Comparison of ENCODE assay signal across 10 mouse cellular contexts in the genomic region with DNA sequence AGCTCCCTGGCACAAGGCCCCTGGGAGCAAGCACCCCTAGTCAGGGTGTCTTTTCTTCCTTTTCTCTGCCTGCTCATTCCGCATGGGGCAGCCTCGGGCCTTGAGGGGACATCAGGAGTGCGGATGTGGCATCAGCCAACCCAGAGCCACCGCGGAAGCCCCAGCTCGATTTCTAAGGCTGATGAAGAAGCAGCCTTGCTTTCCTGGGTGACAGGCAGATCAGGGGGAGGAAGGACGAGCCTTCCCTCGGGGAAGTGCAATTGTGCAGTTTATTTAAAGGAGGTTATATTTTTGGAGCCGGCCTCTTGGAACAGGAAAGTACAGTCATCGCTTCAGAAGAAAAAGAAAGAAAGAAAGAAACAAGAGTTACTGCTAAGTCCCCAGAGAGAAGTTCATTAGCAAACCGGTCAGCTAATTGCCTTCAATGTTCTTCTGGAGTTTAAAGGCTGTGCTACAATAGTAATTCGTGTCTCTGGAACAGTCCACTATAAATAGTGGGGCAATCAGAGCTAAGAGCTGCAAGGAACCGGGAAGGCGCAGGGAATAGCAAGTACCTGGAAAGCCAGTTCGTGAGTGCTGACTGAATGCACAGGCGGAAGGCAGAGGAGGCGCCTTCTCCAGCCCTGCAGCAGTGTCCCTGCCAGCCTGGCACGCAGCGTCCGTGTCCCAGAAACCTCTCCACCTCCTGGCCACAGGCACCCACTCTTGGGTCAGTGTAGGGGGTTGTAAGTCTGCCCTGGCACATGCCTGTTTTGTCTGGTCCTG. TPM values are rescaled to one million over a fixed set of nuclear protein-coding genes. Genes with fewer than 3 reads are reported as not detected.
DNase-seq lines count a peak whose midpoint lies in the region; ATAC-seq and TF ChIP-seq lines count a peak whose summit lies in the region.
"Had no signal": no experiment of that assay in that cellular context is flagged by ENCODE, and none has a peak within 500 bp of the region (broad histone marks: within the 10 kb centered on the region; RNA-seq: fewer than 3 reads in every experiment).

No protein-coding gene starts in this region.

- H3K9ac ChIP-seq in hindbrain, embryonic 13.5 days = peak overlapping the region; percentile 49; the same call in 1 of the 2 replicates
- no peak overlapping the region for H3K9ac ChIP-seq in hindbrain, embryonic 11.5 days (ENCODE audit: low read depth, low read length)
- H3K9ac ChIP-seq in CH12.LX (ENCODE audit: insufficient read depth, low read depth) = no peak overlapping the region
- H3K9ac ChIP-seq: heart, embryonic 15.5 days; lung, embryonic 15.5 days; neural tube, embryonic 12.5 days had no signal

- no peak for DNase-seq in hindbrain, embryonic 11.5 days (ENCODE audit: low spot score)
- DNase-seq in CH12.LX (ENCODE audit: extremely low read depth) = no peak
- DNase-seq in left cerebral cortex, adult 2 months (ENCODE audit: extremely low spot score in 1 of 2, low spot score in 2 of 2) = peak; percentile 59 to 63
- DNase-seq in embryonic facial prominence, embryonic 10.5 days (ENCODE audit: low spot score) = no peak
- no peak for DNase-seq in gastrocnemius, adult 18-20 months (ENCODE audit: low spot score)

- no peak for TF ChIP-seq RAD21 in CH12.LX (IDR thresholded peaks at IDR 0.05; ENCODE audit: low read depth, low read length)

- peaks cover 45% of the 10 kb centered on the region for H3K27me3 ChIP-seq in hindbrain, embryonic 13.5 days
- peaks cover 17% of the 10 kb centered on the region for H3K27me3 ChIP-seq in hindbrain, embryonic 11.5 days (ENCODE audit: control insufficient read depth, insufficient read depth, low read length)
- H3K27me3 ChIP-seq in C2C12 (ENCODE audit: control insufficient read depth, insufficient read depth, insufficient read length) (peaks cover 21% of the 10 kb centered on the region), CH12.LX (replicated peaks) (peaks cover 32% of the 10 kb centered on the region)
- peaks cover 53% of the 10 kb centered on the region for H3K27me3 ChIP-seq in embryonic facial prominence, embryonic 10.5 days (replicated peaks; ENCODE audit: low read depth, poor library complexity, severe bottlenecking)

- dilution Hi-C loops in CH12.LX (cut with MboI; ENCODE audit: extremely low pct_ligation_motif_present, extremely low pct_unique_long_range_greater_than_20kb, low sequenced_read_pairs) = no loop called here

- no peak for ATAC-seq in hindbrain, embryonic 13.5 days (ENCODE audit: low FRiP score)
- no peak for ATAC-seq in hindbrain, embryonic 11.5 days (ENCODE audit: low FRiP score)

- peaks cover 9% of the 10 kb centered on the region; the same call in 1 of the 2 replicates for H3K4me1 ChIP-seq in hindbrain, embryonic 13.5 days (replicated peaks)
- H3K4me1 ChIP-seq in hindbrain, embryonic 11.5 days (replicated peaks; ENCODE audit: control insufficient read depth, insufficient read depth, low read length) = no peaks in the 10 kb centered on the region
- peaks cover 7 to 16% of the 10 kb centered on the region in 2 experiments for H3K4me1 ChIP-seq in CH12.LX (ENCODE audit: control insufficient read depth in 1 of 2, insufficient read depth in 2 of 2)
- H3K4me1 ChIP-seq in embryonic facial prominence, embryonic 10.5 days = peaks cover 9% of the 10 kb centered on the region; the same call in 1 of the 2 replicates
- H3K4me1 ChIP-seq: lung, embryonic 15.5 days; neural tube, embryonic 12.5 days had no signal

- TF ChIP-seq POLR2A in CH12.LX (IDR thresholded peaks at IDR 0.05; ENCODE audit: low read depth, low read length) = no peak

- peak overlapping the region; percentile 4 for H3ac ChIP-seq in C2C12 (ENCODE audit: control insufficient read depth, insufficient read length, low read depth)

- intact Hi-C loops in left cerebral cortex, adult 2 months (cut with DNase I) = loop anchor here (1.0 to 10.0 kb wide), 3 partner anchors 36 to 384 kb away; partner anchors contain the start of gene Agpat3

- H3K79me2 ChIP-seq in C2C12 (ENCODE audit: control insufficient read depth, insufficient read depth) (no peaks in the 10 kb centered on the region), CH12.LX (replicated peaks; ENCODE audit: control insufficient read depth, extremely low read depth, insufficient read depth, poor library complexity, severe bottlenecking) (no peaks in the 10 kb centered on the region)

- H3K9me3 ChIP-seq in hindbrain, embryonic 13.5 days = no peaks in the 10 kb centered on the region
- no peaks in the 10 kb centered on the region for H3K9me3 ChIP-seq in hindbrain, embryonic 11.5 days (ENCODE audit: control insufficient read depth, low read length)
- H3K9me3 ChIP-seq in CH12.LX (replicated peaks; ENCODE audit: low read length) = no peaks in the 10 kb centered on the region
- H3K9me3 ChIP-seq in embryonic facial prominence, embryonic 10.5 days = no peaks in the 10 kb centered on the region
- H3K9me3 ChIP-seq: heart, embryonic 15.5 days; lung, embryonic 15.5 days; neural tube, embryonic 12.5 days had no signal

- no peak overlapping the region for H3K27ac ChIP-seq in hindbrain, embryonic 13.5 days
- no peak overlapping the region for H3K27ac ChIP-seq in hindbrain, embryonic 11.5 days (ENCODE audit: low read depth, low read length)
- no peak overlapping the region for H3K27ac ChIP-seq in CH12.LX (ENCODE audit: insufficient read depth, low read depth)
- peak overlapping the region; percentile 90 for H3K27ac ChIP-seq in left cerebral cortex, adult 2 months
- H3K27ac ChIP-seq in embryonic facial prominence, embryonic 10.5 days (replicated peaks) = no peak overlapping the region
- H3K27ac ChIP-seq: heart, embryonic 15.5 days; lung, embryonic 15.5 days; neural tube, embryonic 12.5 days had no signal

- in situ Hi-C loops in CH12.LX (cut with MboI; ENCODE audit: low pct_ligation_motif_present, low pct_unique_long_range_greater_than_20kb, low sequenced_read_pairs) = loop anchor here (25.0 kb wide), 1 partner anchor 351 kb away; the partner anchor contains the start of genes Aire and Dnmt3l

- no peaks in the 10 kb centered on the region for H3K79me3 ChIP-seq in C2C12 (ENCODE audit: low read depth)

- no peak for TF ChIP-seq EP300 in CH12.LX (IDR thresholded peaks at IDR 0.05; ENCODE audit: low read length)

- no peak overlapping the region for H3K4me3 ChIP-seq in hindbrain, embryonic 13.5 days
- H3K4me3 ChIP-seq in hindbrain, embryonic 11.5 days (ENCODE audit: low read depth, low read length) = no peak overlapping the region
- no peak overlapping the region for H3K4me3 ChIP-seq in C2C12 (ENCODE audit: insufficient read depth, poor library complexity, severe bottlenecking)
- no peak overlapping the region for H3K4me3 ChIP-seq in CH12.LX (replicated peaks in 1 of 3; ENCODE audit: low read depth in 2 of 3, low read length in 2 of 3, poor library complexity in 1 of 3)
- peak overlapping the region; percentile 11; the same call in 1 of the 2 replicates for H3K4me3 ChIP-seq in left cerebral cortex, adult 2 months
- H3K4me3 ChIP-seq in embryonic facial prominence, embryonic 10.5 days = no peak overlapping the region
- H3K4me3 ChIP-seq: heart, embryonic 15.5 days; lung, embryonic 15.5 days; neural tube, embryonic 12.5 days had no signal

- TF ChIP-seq CTCF in C2C12 (IDR thresholded peaks at IDR 0.05; ENCODE audit: control insufficient read depth, insufficient read depth, insufficient read length) (no peak), CH12.LX (conservative IDR thresholded peaks at IDR 0.05 in 1 of 2, IDR thresholded peaks at IDR 0.05 in 1 of 2; ENCODE audit: low read depth in 2 of 2, low read length in 2 of 2) (no peak)
- no peak for TF ChIP-seq CTCF in left cerebral cortex, adult 2 months (IDR thresholded peaks at IDR 0.05)

- H3K4me2 ChIP-seq in hindbrain, embryonic 13.5 days = no peak overlapping the region
- H3K4me2 ChIP-seq in hindbrain, embryonic 11.5 days (replicated peaks; ENCODE audit: low read depth, low read length) = no peak overlapping the region
- H3K4me2 ChIP-seq in CH12.LX (ENCODE audit: insufficient read depth, low read depth, poor library complexity, severe bottlenecking) = peak overlapping the region; percentile 61
- H3K4me2 ChIP-seq: heart, embryonic 15.5 days; lung, embryonic 15.5 days; neural tube, embryonic 12.5 days had no signal

- 71% methylated on average over 20 of the region's 20 CpGs for WGBS in hindbrain, embryonic 13.5 days
- WGBS in hindbrain, embryonic 11.5 days = 70% methylated on average over 20 of the region's 20 CpGs
- 66% methylated on average over 20 of the region's 20 CpGs for WGBS in embryonic facial prominence, embryonic 10.5 days

- H3K36me3 ChIP-seq in hindbrain, embryonic 13.5 days = no peaks in the 10 kb centered on the region
- no peaks in the 10 kb centered on the region for H3K36me3 ChIP-seq in hindbrain, embryonic 11.5 days (ENCODE audit: control insufficient read depth, insufficient read depth, low read length)
- no peaks in the 10 kb centered on the region for H3K36me3 ChIP-seq in C2C12 (ENCODE audit: control insufficient read depth, insufficient read depth)
- H3K36me3 ChIP-seq in CH12.LX (replicated peaks in 1 of 2; ENCODE audit: control insufficient read depth in 1 of 2, insufficient read depth in 1 of 2, low read length in 1 of 2) = no peaks in the 10 kb centered on the region
- no peaks in the 10 kb centered on the region for H3K36me3 ChIP-seq in embryonic facial prominence, embryonic 10.5 days (replicated peaks)
- H3K36me3 ChIP-seq: heart, embryonic 15.5 days; lung, embryonic 15.5 days; neural tube, embryonic 12.5 days had no signal

RNA-seq across cellular contexts. Expression of gene Rrp1, which starts 24.4 kb away (rescaled TPM):
- polyA plus RNA-seq in hindbrain, embryonic 13.5 days (2015; fragmentation: Nextera tagmentation; extraction: Ambion mirVana) = 385 and 394 TPM in 2 replicates
- 225 and 242 TPM in 2 replicates for polyA plus RNA-seq in hindbrain, embryonic 11.5 days (2014; fragmentation: Nextera tagmentation; extraction: Ambion mirVana)
- polyA plus RNA-seq in C2C12 (2012; fragmentation: generic; extraction: Trizol) = 154 TPM
- total RNA-seq in CH12.LX (2012; rRNA removed) = 189 and 203 TPM in 2 replicates
- total RNA-seq in CH12.LX (2014; rRNA removed) = 127 and 138 TPM in 2 replicates
- polyA plus RNA-seq in CH12.LX (2012; ENCODE audit: insufficient read length, low read depth) = 327 and 659 TPM in 2 replicates
- total RNA-seq in left cerebral cortex, adult 2 months (2021) = 100 to 1,000 TPM; 339 to 348 TPM
- polyA plus RNA-seq in embryonic facial prominence, embryonic 10.5 days (2016; fragmentation: Nextera tagmentation; extraction: Ambion mirVana) = 358 and 365 TPM in 2 replicates
- 10 to 100 TPM; 60.3 to 70.5 TPM for total RNA-seq in gastrocnemius, adult 18-20 months (2021)

RNA-seq across cellular contexts. Expression of gene Agpat3, which starts 36.1 kb away (rescaled TPM):
- 51.2 and 54.4 TPM in 2 replicates for polyA plus RNA-seq in hindbrain, embryonic 13.5 days (2015; fragmentation: Nextera tagmentation; extraction: Ambion mirVana)
- polyA plus RNA-seq in hindbrain, embryonic 11.5 days (2014; fragmentation: Nextera tagmentation; extraction: Ambion mirVana) = 44.1 and 46.0 TPM in 2 replicates
- polyA plus RNA-seq in C2C12 (2012; fragmentation: generic; extraction: Trizol) = 95.0 TPM
- total RNA-seq in CH12.LX (2012; rRNA removed) = 49.4 and 63.1 TPM in 2 replicates
- 36.7 and 40.1 TPM in 2 replicates for total RNA-seq in CH12.LX (2014; rRNA removed)
- polyA plus RNA-seq in CH12.LX (2012; ENCODE audit: insufficient read length, low read depth) = 67.2 and 70.0 TPM in 2 replicates
- 100 to 1,000 TPM; 246 to 255 TPM for total RNA-seq in left cerebral cortex, adult 2 months (2021)
- 32.8 and 39.8 TPM in 2 replicates for polyA plus RNA-seq in embryonic facial prominence, embryonic 10.5 days (2016; fragmentation: Nextera tagmentation; extraction: Ambion mirVana)
- total RNA-seq in gastrocnemius, adult 18-20 months (2021) = 100 to 1,000 TPM; 115 to 118 TPM

RNA-seq across cellular contexts. Expression of gene Cstb, which starts 37.1 kb away (rescaled TPM):
- 93.9 and 105 TPM in 2 replicates for polyA plus RNA-seq in hindbrain, embryonic 13.5 days (2015; fragmentation: Nextera tagmentation; extraction: Ambion mirVana)
- 115 and 117 TPM in 2 replicates for polyA plus RNA-seq in hindbrain, embryonic 11.5 days (2014; fragmentation: Nextera tagmentation; extraction: Ambion mirVana)
- polyA plus RNA-seq in C2C12 (2012; fragmentation: generic; extraction: Trizol) = 355 TPM
- total RNA-seq in CH12.LX (2012; rRNA removed) = 124 and 139 TPM in 2 replicates
- total RNA-seq in CH12.LX (2014; rRNA removed) = 226 and 239 TPM in 2 replicates
- 194 and 206 TPM in 2 replicates for polyA plus RNA-seq in CH12.LX (2012; ENCODE audit: insufficient read length, low read depth)
- 10 to 100 TPM; 41.0 to 41.7 TPM for total RNA-seq in left cerebral cortex, adult 2 months (2021)
- 142 and 149 TPM in 2 replicates for polyA plus RNA-seq in embryonic facial prominence, embryonic 10.5 days (2016; fragmentation: Nextera tagmentation; extraction: Ambion mirVana)
- 10 to 100 TPM; 10.1 to 17.7 TPM for total RNA-seq in gastrocnemius, adult 18-20 months (2021)

Comparison
In these comparisons a context has a peak if more than half of its experiments do, and no peak if none do; other contexts are left out.
1. DNase-seq: peak in left cerebral cortex, adult 2 months (2 of 2); none in hindbrain, embryonic 11.5 days (single experiment), CH12.LX (single experiment), embryonic facial prominence, embryonic 10.5 days (single experiment) and gastrocnemius, adult 18-20 months (single experiment).